Mouse (Mus musculus): ENCODE data around the gene Adk.
A peak's percentile ranks its signal among the peaks of the same experiment; 100 is the strongest.

The Adk gene

GRCm38 (mm10) chr14:21052112-21052780 is at the start of gene Adk, which contains the start of gene Ap3m1:
Adk (plus strand) TSS chr14:21052574.
Ap3m1 (minus strand) TSS chr14:21052508.
- peak; percentile 94 to 95 for DNase-seq (ENCODE audit: low spot score in 2 of 2)

GRCm38 (mm10) chr14:21013800-21014334 is 38.5 kb upstream of the Adk start:
- DNase-seq (ENCODE audit: low spot score in 2 of 2): no peak

- DNase-seq (ENCODE audit: low spot score in 2 of 2): no peak
Observed at GRCm38 (mm10) chr14:21017871-21018270, 34.5 kb upstream of the Adk start.

- no peak for DNase-seq (ENCODE audit: low spot score in 2 of 2)
Observed at GRCm38 (mm10) chr14:21018977-21019376, 33.4 kb upstream of the Adk start.

- no peak for DNase-seq (ENCODE audit: low spot score in 2 of 2)
Observed at GRCm38 (mm10) chr14:21020435-21020834, 31.9 kb upstream of the Adk start.

GRCm38 (mm10) chr14:21027542-21027941 is 24.8 kb upstream of the Adk start:
- DNase-seq (ENCODE audit: low spot score in 2 of 2): no peak

- DNase-seq (ENCODE audit: low spot score in 2 of 2): no peak
Observed at GRCm38 (mm10) chr14:21029025-21029659, 23.2 kb upstream of the Adk start.

- DNase-seq (ENCODE audit: low spot score in 2 of 2): no peak
Observed at GRCm38 (mm10) chr14:21031783-21032511, 20.4 kb upstream of the Adk start.

- DNase-seq (ENCODE audit: low spot score in 2 of 2): no peak
Observed at GRCm38 (mm10) chr14:21034271-21034670, 18.1 kb upstream of the Adk start.

GRCm38 (mm10) chr14:21034791-21035190 is 17.6 kb upstream of the Adk start:
- DNase-seq (ENCODE audit: low spot score in 2 of 2): no peak

GRCm38 (mm10) chr14:21039077-21039476 is 13.3 kb upstream of the Adk start:
- no peak for DNase-seq (ENCODE audit: low spot score in 2 of 2)

- DNase-seq (ENCODE audit: low spot score in 2 of 2): no peak
Observed at GRCm38 (mm10) chr14:21039623-21040022, 12.8 kb upstream of the Adk start.

- DNase-seq (ENCODE audit: low spot score in 2 of 2): no peak
Observed at GRCm38 (mm10) chr14:21047840-21048239, 4.5 kb upstream of the Adk start.

GRCm38 (mm10) chr14:21048879-21049278 is 3.5 kb upstream of the Adk start:
- peak in 1 of 2 experiments; percentile 46 for DNase-seq (ENCODE audit: low spot score in 2 of 2)

GRCm38 (mm10) chr14:21050734-21051133 is 1.6 kb upstream of the Adk start:
- peak in 1 of 2 experiments; percentile 55 for DNase-seq (ENCODE audit: low spot score in 2 of 2)

- DNase-seq (ENCODE audit: low spot score in 2 of 2): no peak
Observed at GRCm38 (mm10) chr14:21051380-21052111, 828 bp upstream of the Adk start.

GRCm38 (mm10) chr14:21052781-21053130 is 382 bp downstream of the Adk start:
- peak in 1 of 2 experiments; percentile 34 for DNase-seq (ENCODE audit: low spot score in 2 of 2)

- no peak for DNase-seq (ENCODE audit: low spot score in 2 of 2)
Observed at GRCm38 (mm10) chr14:21053151-21053550, 777 bp downstream of the Adk start.

GRCm38 (mm10) chr14:21053586-21053985 is 1.2 kb downstream of the Adk start:
- no peak for DNase-seq (ENCODE audit: low spot score in 2 of 2)

- DNase-seq (ENCODE audit: low spot score in 2 of 2): no peak
Observed at GRCm38 (mm10) chr14:21058972-21059371, 6.6 kb downstream of the Adk start.

GRCm38 (mm10) chr14:21062766-21063513 is 10.6 kb downstream of the Adk start:
- no peak for DNase-seq (ENCODE audit: low spot score in 2 of 2)

Measured in spleen, postnatal 14 days (tissue).